Mouse (Mus musculus): Measurements from ENCODE around the gene Capg. TPM values are rescaled to one million over a fixed set of nuclear protein-coding genes. Genes with fewer than 3 reads are reported as not detected.

The Capg gene
- polyA plus RNA-seq, 1 experiment from 2014 or later = 9.2 TPM

GRCm38 (mm10) chr6:72601732-72602131, 57.5 kb downstream of the Capg start:
- H3K4me2 ChIP-seq = no peak overlapping the region
- H3K9ac ChIP-seq = no peak overlapping the region
- no peak for ATAC-seq (ENCODE audit: low FRiP score)
- WGBS = 70% methylated on average over 1 of the region's 1 CpGs
- peaks cover 19% of the 10 kb centered on the region for H3K4me1 ChIP-seq (replicated peaks)
- no peak overlapping the region for H3K27ac ChIP-seq
- no peaks in the 10 kb centered on the region for H3K27me3 ChIP-seq
- no peak overlapping the region for H3K4me3 ChIP-seq
- peaks cover 32% of the 10 kb centered on the region for H3K36me3 ChIP-seq
- H3K9me3 ChIP-seq = no peaks in the 10 kb centered on the region

GRCm38 (mm10) chr6:72604066-72604465, 59.9 kb downstream of the Capg start:
- Histone ChIP-seq H3K4me1 (replicated peaks) (peaks cover 2% of the 10 kb centered on the region; the same call in 1 of the 2 replicates), H3K36me3 (peaks cover 49% of the 10 kb centered on the region), H3K27me3 (no peaks in the 10 kb centered on the region), H3K9ac (no peak overlapping the region), H3K9me3 (no peaks in the 10 kb centered on the region), H3K4me2 (no peak overlapping the region), H3K27ac (no peak overlapping the region), H3K4me3 (no peak overlapping the region)
- WGBS = 98% methylated on average over 2 of the region's 2 CpGs
- ATAC-seq (ENCODE audit: low FRiP score) = no peak

- H3K4me2 ChIP-seq = no peak overlapping the region
- peaks cover 76% of the 10 kb centered on the region for H3K36me3 ChIP-seq
- no peak overlapping the region for H3K27ac ChIP-seq
- H3K27me3 ChIP-seq = no peaks in the 10 kb centered on the region
- no peak for ATAC-seq (ENCODE audit: low FRiP score)
- no peaks in the 10 kb centered on the region for H3K9me3 ChIP-seq
- H3K4me1 ChIP-seq (replicated peaks) = no peaks in the 10 kb centered on the region
- no peak overlapping the region for H3K9ac ChIP-seq
- no peak overlapping the region for H3K4me3 ChIP-seq
- 79% methylated on average over 4 of the region's 4 CpGs for WGBS
Observed at GRCm38 (mm10) chr6:72607060-72607459, 62.9 kb downstream of the Capg start.

- Histone ChIP-seq H3K9me3 (no peaks in the 10 kb centered on the region), H3K4me2 (no peak overlapping the region), H3K27me3 (no peaks in the 10 kb centered on the region), H3K4me3 (no peak overlapping the region), H3K4me1 (replicated peaks) (no peaks in the 10 kb centered on the region), H3K9ac (no peak overlapping the region), H3K36me3 (peaks cover 76% of the 10 kb centered on the region), H3K27ac (no peak overlapping the region)
- WGBS = 90% methylated on average over 5 of the region's 5 CpGs
- no peak for ATAC-seq (ENCODE audit: low FRiP score)
Observed at GRCm38 (mm10) chr6:72607676-72608075, 63.5 kb downstream of the Capg start.

- Histone ChIP-seq H3K9ac (no peak overlapping the region), H3K27ac (no peak overlapping the region), H3K4me2 (no peak overlapping the region), H3K9me3 (no peaks in the 10 kb centered on the region), H3K4me1 (replicated peaks) (peaks cover 7% of the 10 kb centered on the region), H3K4me3 (no peak overlapping the region), H3K27me3 (no peaks in the 10 kb centered on the region), H3K36me3 (peaks cover 83% of the 10 kb centered on the region)
- ATAC-seq (ENCODE audit: low FRiP score) = no peak
- WGBS = 92% methylated on average over 4 of the region's 4 CpGs
Observed at GRCm38 (mm10) chr6:72608662-72609184, 64.5 kb downstream of the Capg start.

GRCm38 (mm10) chr6:72610261-72610660, 66.1 kb downstream of the Capg start:
- Histone ChIP-seq H3K9me3 (no peaks in the 10 kb centered on the region), H3K36me3 (peaks cover 72% of the 10 kb centered on the region), H3K27me3 (no peaks in the 10 kb centered on the region), H3K27ac (no peak overlapping the region), H3K4me3 (no peak overlapping the region), H3K9ac (no peak overlapping the region), H3K4me2 (no peak overlapping the region), H3K4me1 (replicated peaks) (peaks cover 21% of the 10 kb centered on the region)
- ATAC-seq (ENCODE audit: low FRiP score) = no peak
- 89% methylated on average over 4 of the region's 4 CpGs for WGBS

Other genes with a start within 250 kb of the Capg start
- gene Sftpb, start 239.8 kb upstream of the Capg start, polyA plus RNA-seq (2015; fragmentation: Nextera tagmentation; extraction: Ambion mirVana) = 0.40 TPM in 1 of 2 replicates, not detected in the other
- gene Usp39, start 199.2 kb upstream of the Capg start, polyA plus RNA-seq (2015; fragmentation: Nextera tagmentation; extraction: Ambion mirVana) = 46.0 and 46.7 TPM in 2 replicates
- 20.6 and 21.1 TPM in 2 replicates for gene 0610030E20Rik, start 197.1 kb upstream of the Capg start, polyA plus RNA-seq (2015; fragmentation: Nextera tagmentation; extraction: Ambion mirVana)
- gene Tmem150a, start 188.9 kb upstream of the Capg start, polyA plus RNA-seq (2015; fragmentation: Nextera tagmentation; extraction: Ambion mirVana) = 14.4 and 16.0 TPM in 2 replicates
- 141 and 147 TPM in 2 replicates for gene Rnf181, start 177.4 kb upstream of the Capg start, polyA plus RNA-seq (2015; fragmentation: Nextera tagmentation; extraction: Ambion mirVana)
- 18.8 and 20.8 TPM in 2 replicates for gene Vamp5, start 163.9 kb upstream of the Capg start, polyA plus RNA-seq (2015; fragmentation: Nextera tagmentation; extraction: Ambion mirVana)
- gene Vamp8, start 153.7 kb upstream of the Capg start, polyA plus RNA-seq (2015; fragmentation: Nextera tagmentation; extraction: Ambion mirVana) = 25.9 and 29.4 TPM in 2 replicates
- gene Ggcx, start 130.1 kb upstream of the Capg start, polyA plus RNA-seq (2015; fragmentation: Nextera tagmentation; extraction: Ambion mirVana) = 15.3 and 19.4 TPM in 2 replicates
- gene Mat2a, start 104.8 kb upstream of the Capg start, polyA plus RNA-seq (2015; fragmentation: Nextera tagmentation; extraction: Ambion mirVana) = 388 and 410 TPM in 2 replicates
- 0.41 and 1.0 TPM in 2 replicates for gene Sh2d6, start 22.7 kb upstream of the Capg start, polyA plus RNA-seq (2015; fragmentation: Nextera tagmentation; extraction: Ambion mirVana)
- 15.3 and 15.5 TPM in 2 replicates for gene Elmod3, start 54.0 kb downstream of the Capg start, polyA plus RNA-seq (2015; fragmentation: Nextera tagmentation; extraction: Ambion mirVana)
- gene Retsat, start 54.1 kb downstream of the Capg start, polyA plus RNA-seq (2015; fragmentation: Nextera tagmentation; extraction: Ambion mirVana) = 4.8 and 5.9 TPM in 2 replicates
- 37.1 and 38.1 TPM in 2 replicates for gene Tgoln1, start 72.6 kb downstream of the Capg start, polyA plus RNA-seq (2015; fragmentation: Nextera tagmentation; extraction: Ambion mirVana)
- 7.4 and 8.0 TPM in 2 replicates for gene Tcf7l1, start 244.9 kb downstream of the Capg start, polyA plus RNA-seq (2015; fragmentation: Nextera tagmentation; extraction: Ambion mirVana)